Mouse (Mus musculus) C2C12 (cell line): ENCODE results near the gene Sdk1.

ENCODE experiments used
- CEBPB ChIP-seq: IDR thresholded peaks from one replicate; pipeline ENCODE4 v1.6.1; 2011; ENCODE audit warnings: low read depth, mild to moderate bottlenecking, control low read depth, moderate library complexity
- CTCF ChIP-seq: IDR thresholded peaks from one replicate; pipeline ENCODE4 v1.5.1; 2011; ENCODE audit not compliant: control insufficient read depth, insufficient read depth, insufficient read length
- MAX ChIP-seq: IDR thresholded peaks from one replicate; pipeline ENCODE4 v1.6.1; 2011; ENCODE audit warnings: mild to moderate bottlenecking, control low read depth
- MYOD1 ChIP-seq: IDR thresholded peaks from one replicate; pipeline ENCODE4 v1.6.1; 2011; ENCODE audit warnings: low read depth; ENCODE audit not compliant: control insufficient read depth, insufficient read length
- MYOG ChIP-seq: IDR thresholded peaks from one replicate; pipeline ENCODE4 v1.6.1; 2011; ENCODE audit not compliant: control insufficient read depth, insufficient read length; ENCODE audit errors: extremely low read depth
- USF1 ChIP-seq: IDR thresholded peaks from one replicate; pipeline ENCODE4 v1.6.1; 2011; ENCODE audit warnings: low read depth, mild to moderate bottlenecking, control low read depth, moderate library complexity

DNA sequence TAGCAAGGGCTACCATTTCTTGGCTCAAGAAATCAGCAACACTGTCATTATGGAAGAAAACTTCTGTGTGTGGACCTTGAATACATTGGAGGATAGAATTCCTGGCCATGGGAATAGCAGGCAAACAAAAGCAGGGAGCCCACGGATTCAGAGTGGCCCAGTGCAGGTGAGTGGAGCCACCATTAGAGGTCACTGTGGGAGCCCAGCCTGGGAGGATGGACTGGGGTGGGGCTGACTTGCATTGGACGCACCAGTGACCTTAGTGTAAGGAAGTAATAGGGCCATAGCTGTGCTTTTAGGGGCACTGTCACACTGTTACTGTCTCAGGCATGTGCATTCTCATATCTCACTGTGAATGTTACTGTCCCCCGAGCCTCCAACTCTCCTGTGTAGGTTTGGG, 1001.3 kb downstream of the Sdk1 start:
- no peak for TF ChIP-seq CTCF
- TF ChIP-seq USF1 = no peak
- TF ChIP-seq MYOD1 = no peak
- no peak for TF ChIP-seq MAX
- TF ChIP-seq CEBPB = no peak
- no peak for TF ChIP-seq MYOG
